20 mouse cellular contexts compared by ENCODE assay signal in genomic region chr1:116392390-116392789, GRCm38 (mm10).
A peak's percentile ranks its signal among the peaks of the same experiment; 100 is the strongest.
DNase-seq lines count a peak whose midpoint lies in the region; ATAC-seq lines count a peak whose summit lies in the region.
"Had no signal": no experiment of that assay in that cellular context is flagged by ENCODE, and none has a peak within 500 bp of the region (broad histone marks: within the 10 kb centered on the region; RNA-seq: fewer than 3 reads in every experiment).

No protein-coding gene starts in this region.

- DNase-seq in forebrain, embryonic 10.5 days (ENCODE audit: extremely low spot score, low spot score) = no peak
- DNase-seq in retina, embryonic 14.5 days (ENCODE audit: low spot score) = peak; percentile 15
- no peak for DNase-seq in retina, postnatal 1 day
- DNase-seq in embryo, embryonic 10.5 days (ENCODE audit: low spot score) = no peak
- no peak for DNase-seq in B cell, adult 2 months
- DNase-seq: adrenal gland, adult 8-10 months; cerebellum, adult 8-10 months; cerebellum, postnatal 36 days; gastrocnemius, postnatal 10 days; kidney, adult 9 months; kidney, postnatal 14 days; layer of hippocampus, postnatal 36 days had no signal

- H3K36me3 ChIP-seq in forebrain, embryonic 15.5 days = no peaks in the 10 kb centered on the region
- no peaks in the 10 kb centered on the region for H3K36me3 ChIP-seq in forebrain, embryonic 10.5 days (replicated peaks)
- no peaks in the 10 kb centered on the region for H3K36me3 ChIP-seq in midbrain, embryonic 15.5 days (replicated peaks)
- no peaks in the 10 kb centered on the region for H3K36me3 ChIP-seq in neural tube, embryonic 15.5 days
- H3K36me3 ChIP-seq: heart, embryonic 10.5 days had no signal

- H3K4me1 ChIP-seq in forebrain, embryonic 15.5 days = no peaks in the 10 kb centered on the region
- H3K4me1 ChIP-seq in forebrain, embryonic 10.5 days = no peaks in the 10 kb centered on the region
- 0 out of 2 replicates have a peak, but pooled peaks cover 3% of the 10 kb centered on the region for H3K4me1 ChIP-seq in midbrain, embryonic 15.5 days
- H3K4me1 ChIP-seq in neural tube, embryonic 15.5 days = no peaks in the 10 kb centered on the region
- H3K4me1 ChIP-seq: heart, embryonic 10.5 days had no signal

- H3K9ac ChIP-seq in forebrain, embryonic 15.5 days (replicated peaks) = no peak overlapping the region
- H3K9ac ChIP-seq in midbrain, embryonic 15.5 days = no peak overlapping the region
- H3K9ac ChIP-seq in neural tube, embryonic 15.5 days (replicated peaks) = no peak overlapping the region

- H3K4me3 ChIP-seq in forebrain, embryonic 15.5 days = no peak overlapping the region
- H3K4me3 ChIP-seq in forebrain, embryonic 10.5 days = no peak overlapping the region
- H3K4me3 ChIP-seq in midbrain, embryonic 15.5 days = no peak overlapping the region
- no peak overlapping the region for H3K4me3 ChIP-seq in neural tube, embryonic 15.5 days (replicated peaks)
- H3K4me3 ChIP-seq: heart, embryonic 10.5 days; layer of hippocampus, adult 2 months had no signal

- H3K4me2 ChIP-seq in forebrain, embryonic 15.5 days (replicated peaks) = no peak overlapping the region
- no peak overlapping the region for H3K4me2 ChIP-seq in midbrain, embryonic 15.5 days
- no peak overlapping the region for H3K4me2 ChIP-seq in neural tube, embryonic 15.5 days

- no peaks in the 10 kb centered on the region for H3K27me3 ChIP-seq in forebrain, embryonic 15.5 days
- no peaks in the 10 kb centered on the region for H3K27me3 ChIP-seq in forebrain, embryonic 10.5 days (ENCODE audit: poor library complexity, severe bottlenecking)
- H3K27me3 ChIP-seq in midbrain, embryonic 15.5 days (replicated peaks) = no peaks in the 10 kb centered on the region
- no peaks in the 10 kb centered on the region for H3K27me3 ChIP-seq in neural tube, embryonic 15.5 days (replicated peaks)

- no peaks in the 10 kb centered on the region for H3K9me3 ChIP-seq in forebrain, embryonic 15.5 days
- H3K9me3 ChIP-seq in forebrain, embryonic 10.5 days = no peaks in the 10 kb centered on the region
- no peaks in the 10 kb centered on the region for H3K9me3 ChIP-seq in midbrain, embryonic 15.5 days
- H3K9me3 ChIP-seq in neural tube, embryonic 15.5 days (replicated peaks) = no peaks in the 10 kb centered on the region
- H3K9me3 ChIP-seq: heart, embryonic 10.5 days had no signal

- peak; percentile 43; the same call in 1 of the 2 replicates for ATAC-seq in forebrain, embryonic 15.5 days (replicated peaks)
- peak; percentile 75; the same call in 1 of the 2 replicates for ATAC-seq in midbrain, embryonic 15.5 days (replicated peaks)
- ATAC-seq in neural tube, embryonic 15.5 days (ENCODE audit: low FRiP score) = peak; percentile 86
- ATAC-seq: intestine, embryonic 16.5 days; lung, postnatal 0 days had no signal

- H3K27ac ChIP-seq in forebrain, embryonic 15.5 days (replicated peaks) = no peak overlapping the region
- no peak overlapping the region for H3K27ac ChIP-seq in forebrain, embryonic 10.5 days
- no peak overlapping the region for H3K27ac ChIP-seq in midbrain, embryonic 15.5 days
- no peak overlapping the region for H3K27ac ChIP-seq in neural tube, embryonic 15.5 days (replicated peaks)
- H3K27ac ChIP-seq: heart, embryonic 10.5 days; layer of hippocampus, adult 2 months; macrophage had no signal
